Mouse (Mus musculus) WW6 (cell line): Measurements from ENCODE around the gene Creb3l1.

Source experiments
- DNase-seq: peaks from one replicate; pipeline ENCODE4 v3.0.0-alpha.2; 2013; ENCODE audit warnings: low read depth, low spot score

Gene Creb3l1

DNA sequence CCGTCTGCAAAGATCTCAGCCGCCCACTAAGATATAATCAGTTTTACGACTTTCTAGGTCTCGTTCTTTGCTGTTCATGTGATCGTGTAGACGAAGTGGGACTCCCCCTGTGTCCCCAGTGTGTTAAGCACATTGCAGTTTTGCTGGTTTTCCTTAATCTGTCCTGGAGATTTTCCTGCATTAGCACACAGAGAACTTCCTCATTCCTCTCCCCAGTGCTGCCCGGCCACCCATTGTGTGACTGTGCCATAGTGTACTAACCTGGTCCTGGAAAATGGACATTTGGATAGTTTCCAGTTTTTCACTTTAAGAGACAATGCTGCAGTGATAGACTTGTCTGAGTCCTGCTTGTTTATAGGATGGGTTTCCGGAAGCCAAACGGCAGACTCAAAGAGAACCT is 10.0 kb upstream of the Creb3l1 start:
- DNase-seq: no peak

DNA sequence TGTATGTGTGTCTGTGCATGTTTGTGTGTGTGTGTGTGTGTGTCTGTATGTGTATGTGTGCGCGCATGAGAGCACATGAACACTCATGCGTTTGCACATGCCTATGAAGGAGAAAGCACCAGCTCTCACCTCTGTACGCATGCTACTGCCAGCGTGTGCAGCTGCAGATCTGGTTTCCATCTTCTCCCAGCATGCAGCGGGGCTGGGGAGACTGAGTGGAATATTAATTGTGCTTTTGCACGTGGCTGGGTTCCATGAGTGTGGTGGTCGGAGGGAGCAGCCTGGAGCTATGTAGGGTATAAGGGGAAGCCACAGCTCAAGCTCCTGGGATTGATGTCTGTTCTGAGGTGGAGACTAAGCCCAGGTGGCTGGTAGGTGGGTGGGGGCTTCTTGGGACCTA is 6.3 kb upstream of the Creb3l1 start:
- DNase-seq: no peak

DNA sequence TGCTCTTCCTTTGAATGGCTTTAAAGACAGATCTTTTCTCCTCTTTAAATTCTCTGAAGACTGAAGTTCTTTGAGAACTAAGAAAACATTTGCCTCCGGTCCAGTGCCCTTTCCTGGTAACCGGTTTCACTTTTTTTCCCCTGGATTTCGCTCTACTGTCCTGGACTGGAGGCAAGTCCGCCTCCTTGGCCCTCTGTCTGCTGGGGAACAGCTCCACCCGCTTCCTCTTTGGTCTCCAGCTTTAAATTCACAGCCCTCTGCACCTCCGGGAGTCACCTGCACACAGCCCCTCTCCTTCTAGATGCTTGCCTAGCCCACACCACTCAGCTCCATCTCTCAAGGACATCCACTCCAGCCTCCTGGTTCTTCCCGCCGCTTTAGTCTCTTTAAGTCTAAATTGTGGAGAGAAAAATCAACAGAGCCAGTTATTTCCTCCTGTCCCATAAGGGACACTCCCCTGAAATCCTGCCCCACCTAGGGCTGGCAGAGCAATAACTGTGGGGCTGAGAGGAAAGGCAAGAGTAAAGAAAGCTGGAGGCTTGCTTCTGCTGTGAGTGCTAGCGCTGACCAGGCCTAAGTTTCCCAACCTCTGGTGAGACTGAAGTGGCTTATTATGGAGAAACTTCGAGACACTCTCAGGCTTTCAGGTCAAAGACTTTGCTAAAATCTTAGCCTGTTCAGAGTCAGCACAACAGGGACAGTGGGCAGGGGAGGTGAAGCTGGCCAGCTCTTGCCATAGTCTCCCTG is 5.3 kb upstream of the Creb3l1 start:
- DNase-seq: no peak

DNA sequence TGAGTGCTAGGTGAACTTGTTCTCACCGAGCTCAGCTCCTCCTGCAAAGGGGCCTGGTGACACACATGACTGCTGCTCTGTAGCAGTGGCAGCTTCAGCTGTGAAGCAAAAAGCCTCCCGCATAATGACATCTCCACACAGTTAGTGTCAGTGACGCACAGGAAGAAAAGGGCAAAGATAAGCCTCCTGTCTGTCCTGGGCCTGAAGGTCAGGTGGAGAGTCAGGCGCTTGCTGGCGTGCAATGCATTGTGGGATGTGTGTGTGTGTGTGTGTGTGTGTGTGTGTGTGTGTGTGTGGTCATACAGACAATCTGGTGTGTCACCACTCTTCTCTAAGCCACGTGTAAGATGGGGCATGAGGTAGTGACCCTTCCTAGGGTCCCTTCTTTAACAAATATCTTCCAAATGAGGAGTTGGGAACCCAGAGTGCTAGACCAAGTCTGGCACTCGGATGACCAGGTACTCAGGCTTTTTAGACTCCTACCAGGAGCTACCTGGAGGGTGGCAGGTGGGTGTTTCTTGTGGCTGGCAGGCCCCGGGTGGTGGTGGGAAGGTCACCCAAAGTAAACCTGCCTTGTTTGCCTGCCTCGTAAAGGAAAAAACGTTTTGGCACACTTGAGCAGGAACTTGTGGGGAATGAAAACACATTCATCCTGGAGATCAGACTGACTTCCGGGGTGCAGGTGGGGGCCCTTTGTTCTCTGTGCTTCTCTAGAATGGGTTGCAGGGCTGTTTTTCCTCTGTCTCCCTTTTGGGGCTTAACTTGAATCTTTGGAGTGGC is 3.7 kb upstream of the Creb3l1 start:
- DNase-seq: no peak

GRCm38 (mm10) chr2:92025966-92026365 is 1.7 kb upstream of the Creb3l1 start:
- no peak for DNase-seq

- DNase-seq: no peak
Measured at GRCm38 (mm10) chr2:92025202-92025601, 900 bp upstream of the Creb3l1 start.

DNA sequence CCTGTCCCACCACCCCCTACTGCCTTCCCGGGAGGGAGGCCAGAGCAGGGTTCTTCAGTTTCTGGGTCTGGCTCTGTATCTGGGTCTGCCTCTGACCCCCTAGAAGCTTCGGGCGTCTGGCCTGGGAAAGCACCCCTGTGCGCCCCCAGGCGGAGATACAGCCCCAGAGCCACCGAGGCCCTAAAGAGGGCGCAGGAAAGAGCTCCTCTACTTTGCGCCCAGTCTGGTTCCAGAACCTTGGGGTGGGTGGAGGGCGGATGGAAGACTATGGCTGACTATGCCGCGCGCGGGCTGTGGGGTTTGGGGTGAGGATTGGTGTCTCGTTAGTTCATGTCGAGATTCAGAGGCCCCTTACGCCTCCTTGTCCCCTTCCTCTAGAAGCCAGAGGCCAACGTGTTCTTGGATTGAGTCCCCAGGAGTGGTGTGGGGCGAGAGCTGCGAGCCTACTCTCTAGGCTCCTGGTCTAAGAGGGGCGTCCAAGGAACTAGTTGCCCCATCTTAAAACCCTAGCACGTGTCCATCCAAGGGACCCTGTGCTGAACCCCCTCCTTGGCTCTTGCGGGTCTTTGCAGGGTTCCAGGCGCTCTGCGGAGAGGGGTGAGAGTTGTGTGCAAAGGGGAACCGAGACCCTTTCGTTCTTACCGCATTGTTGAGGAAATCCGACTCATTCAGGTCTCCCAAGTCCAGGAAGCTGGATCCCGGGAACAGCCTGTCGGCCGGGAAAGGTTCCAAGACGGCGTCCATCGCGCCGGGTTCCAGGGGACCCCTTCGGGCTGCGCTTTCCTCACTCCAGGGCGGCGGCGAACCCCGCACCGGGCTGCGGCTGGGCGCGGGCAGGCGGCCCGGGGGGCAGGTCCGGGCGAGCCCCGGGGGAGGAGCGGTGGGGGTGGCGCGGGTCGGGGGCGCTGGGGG is 684 bp downstream of the Creb3l1 start:
- DNase-seq: no peak

DNA sequence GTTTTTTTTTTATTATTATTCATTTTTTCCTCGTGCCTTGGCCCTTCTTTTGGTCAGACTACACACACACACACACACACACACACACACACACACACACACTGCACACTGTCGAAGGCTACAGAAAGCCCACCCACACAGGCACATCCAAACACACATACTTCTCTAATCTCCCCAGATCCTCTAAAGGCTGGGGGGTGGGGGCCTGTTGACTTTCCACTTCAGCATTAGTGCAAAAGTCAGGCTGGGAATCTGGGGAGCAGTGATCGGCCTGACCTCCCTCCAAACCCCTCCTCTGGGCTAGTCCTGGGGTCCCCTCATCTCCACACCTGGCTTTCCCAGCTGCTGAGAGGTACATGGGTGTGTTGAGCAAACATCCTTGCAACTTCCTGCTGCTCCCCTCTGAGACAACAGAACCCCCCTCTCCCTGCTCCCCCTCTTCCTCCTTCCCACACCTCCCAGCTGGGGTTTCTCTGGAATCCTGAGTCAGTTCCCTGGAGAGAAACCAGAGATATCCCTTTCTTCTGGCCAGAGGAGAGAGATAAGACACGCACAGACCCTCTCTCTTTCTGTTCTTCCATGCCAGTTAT is 3.5 kb downstream of the Creb3l1 start:
- DNase-seq: no peak

GRCm38 (mm10) chr2:92017440-92017839 is 6.9 kb downstream of the Creb3l1 start:
- DNase-seq: no peak

- DNase-seq: no peak
Measured at GRCm38 (mm10) chr2:92016981-92017380, 7.3 kb downstream of the Creb3l1 start.

DNA sequence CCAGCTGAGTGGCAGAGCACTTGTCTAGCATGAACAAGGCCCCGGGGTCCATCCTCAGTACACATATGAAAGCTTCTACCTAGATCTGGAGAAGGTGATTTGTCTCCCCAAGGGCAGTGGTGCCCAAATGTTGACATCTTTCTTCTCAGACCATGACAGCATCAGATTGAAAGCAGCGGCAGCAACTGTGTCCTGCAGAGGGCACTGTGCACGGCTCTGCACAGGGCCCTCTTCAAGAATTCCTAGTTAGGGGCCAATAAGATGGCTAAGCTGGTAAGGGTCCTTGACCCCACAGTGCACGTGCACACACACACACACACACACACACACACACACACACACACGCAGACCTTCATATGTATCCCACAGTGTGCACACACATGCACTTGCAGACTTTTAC is 9.4 kb downstream of the Creb3l1 start:
- no peak for DNase-seq

DNA sequence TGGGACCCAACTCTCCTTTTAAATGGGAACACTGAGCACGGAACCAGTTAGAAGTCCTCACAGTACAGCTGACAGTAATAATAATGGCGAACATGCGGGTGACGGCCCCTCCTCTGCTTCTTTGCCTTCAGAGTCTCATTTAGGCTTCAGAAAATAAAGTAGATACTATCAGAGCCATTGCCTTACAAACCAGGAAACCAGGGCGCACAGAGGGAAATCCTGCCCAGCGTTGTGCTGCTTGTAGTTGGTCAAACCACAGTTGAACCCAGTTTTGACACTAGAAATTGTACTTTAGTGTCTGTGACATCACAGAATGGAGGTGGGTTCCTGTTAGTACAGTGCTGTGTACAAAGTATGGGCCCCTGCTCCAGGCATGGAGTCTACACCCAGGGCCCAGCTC is 10.1 kb downstream of the Creb3l1 start:
- no peak for DNase-seq

DNA sequence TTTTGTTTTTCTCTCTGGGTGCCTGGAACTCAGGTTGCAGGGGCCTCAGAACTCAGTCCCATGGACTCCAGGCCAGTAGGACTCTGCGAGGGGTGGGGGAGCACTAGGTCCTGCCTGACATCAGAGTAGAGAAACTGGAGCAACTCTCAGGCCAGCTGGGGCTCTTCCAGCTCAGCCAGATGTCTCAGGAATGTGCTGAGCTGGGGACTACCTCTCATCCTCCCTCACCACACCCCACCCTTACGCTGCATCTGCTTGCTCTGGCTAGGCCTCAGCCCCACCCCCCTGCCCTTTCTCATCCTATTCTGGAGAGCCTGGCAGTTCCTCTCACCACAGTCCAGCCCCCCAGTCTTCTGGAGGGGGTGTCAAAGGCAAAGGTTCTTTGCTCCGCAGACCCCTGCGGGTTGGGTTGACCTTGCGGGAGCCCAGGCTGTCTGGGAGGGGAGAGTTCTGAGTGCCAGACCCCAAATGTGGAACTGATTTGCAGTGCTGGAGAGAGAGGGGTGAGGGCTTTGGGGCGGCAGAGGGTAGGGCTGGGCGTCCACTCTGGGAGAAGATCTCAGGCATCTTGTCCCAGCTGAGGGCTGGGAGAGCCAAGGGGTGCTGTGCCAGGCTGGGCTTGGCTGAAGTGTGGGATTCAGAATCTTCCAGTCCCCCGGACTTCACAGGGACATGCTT is 11.4 kb downstream of the Creb3l1 start:
- no peak for DNase-seq

DNA sequence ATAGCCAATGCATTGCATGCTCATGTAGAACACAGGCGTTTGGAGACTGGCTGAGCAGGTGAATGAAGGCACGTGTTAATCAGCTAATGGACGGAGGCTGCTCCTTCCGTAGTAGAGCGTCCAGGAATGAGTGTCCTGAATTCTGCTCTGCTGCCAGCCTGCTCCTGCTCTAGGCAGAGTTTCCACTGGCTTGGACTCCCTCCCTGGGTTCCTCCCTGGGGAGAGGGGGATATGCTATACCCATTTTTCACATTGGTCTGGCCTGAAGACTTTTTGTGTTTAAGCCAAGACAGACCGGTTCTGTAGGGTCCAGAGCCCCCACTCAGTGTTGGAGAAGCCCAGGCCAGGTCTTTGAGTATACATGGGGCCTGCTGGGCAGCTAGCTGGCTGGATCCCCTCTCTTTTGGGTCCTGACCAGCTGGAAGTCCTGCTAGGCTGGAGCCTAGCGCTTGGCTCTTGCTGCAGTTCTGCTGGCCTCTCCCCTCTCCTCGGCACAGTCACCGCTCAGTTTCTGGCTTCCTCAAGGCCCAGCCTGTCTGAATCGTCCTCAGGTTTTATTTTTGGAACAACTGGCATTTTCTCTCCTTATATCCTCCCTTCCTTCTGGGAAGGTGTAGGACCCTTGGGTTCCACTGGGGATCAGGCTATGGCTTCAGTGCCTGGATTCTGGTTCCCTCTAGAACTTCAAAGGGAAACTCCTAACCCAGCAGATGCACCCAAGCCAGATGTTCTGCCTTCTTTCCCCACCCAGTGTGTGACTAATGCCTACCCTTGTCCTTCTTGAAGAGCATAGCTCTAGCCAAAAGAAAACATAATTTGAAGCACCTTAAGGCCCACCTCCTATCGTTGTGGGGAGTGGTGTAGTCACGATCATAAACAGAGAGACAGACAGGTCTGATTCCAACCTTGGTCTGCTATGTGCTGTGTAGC is 12.6 kb downstream of the Creb3l1 start:
- DNase-seq: no peak

- DNase-seq: no peak
Measured at GRCm38 (mm10) chr2:92008623-92009404, 15.5 kb downstream of the Creb3l1 start.

DNA sequence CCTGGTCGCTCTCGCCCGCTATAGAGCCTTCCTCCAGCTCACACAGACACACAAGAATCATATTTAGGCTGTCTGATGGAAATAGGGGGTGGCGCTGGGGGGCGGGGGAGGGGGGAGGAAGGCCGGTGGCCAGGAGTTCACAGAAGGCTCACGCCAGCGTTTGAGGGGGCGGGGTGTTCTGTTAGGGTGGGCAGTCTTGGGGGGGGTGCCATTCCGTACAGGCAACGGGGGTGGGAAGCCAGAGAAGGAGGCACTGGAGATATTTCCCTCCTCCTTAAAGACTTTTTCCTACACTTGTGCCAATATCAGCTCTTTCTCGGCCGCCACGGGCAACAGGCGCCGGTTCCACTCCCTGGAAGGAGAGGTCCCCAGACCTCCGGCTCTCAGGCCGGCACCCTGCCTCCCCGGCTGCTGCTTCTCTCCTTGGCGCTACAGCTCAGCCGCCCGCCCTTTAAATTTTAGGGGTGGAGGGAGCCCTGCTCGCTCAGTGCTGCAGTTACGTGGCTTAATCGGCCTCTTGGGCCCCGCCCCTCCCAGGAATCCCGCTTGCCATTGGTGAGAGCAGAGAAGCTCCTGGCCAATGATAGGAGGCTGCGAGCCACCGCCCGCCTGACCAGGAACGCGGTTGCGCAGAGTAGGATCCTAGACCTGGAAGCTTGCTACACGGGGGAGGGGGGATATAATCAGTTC is 16.2 kb downstream of the Creb3l1 start:
- peak; percentile 88 for DNase-seq

GRCm38 (mm10) chr2:92006983-92007921 is 17.1 kb downstream of the Creb3l1 start:
- DNase-seq: no peak

DNA sequence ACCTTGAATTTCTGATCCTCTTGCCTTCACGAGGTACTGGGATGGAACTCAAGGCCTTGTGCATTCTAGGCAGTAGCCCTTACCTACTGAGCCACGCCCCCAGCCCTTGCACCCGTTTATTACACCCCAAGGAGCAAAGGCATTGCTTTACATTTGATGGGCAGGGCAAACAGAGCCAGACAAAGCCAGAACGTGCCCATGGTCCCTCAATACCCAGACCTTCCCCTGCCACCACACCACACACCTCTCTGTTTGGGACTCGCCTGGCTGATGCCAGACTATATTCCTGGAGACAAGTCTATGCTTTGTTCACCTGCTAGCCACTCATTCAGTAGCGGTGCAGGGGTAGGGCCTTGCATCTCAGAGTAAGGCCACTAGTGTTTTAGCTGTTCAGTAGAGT is 17.8 kb downstream of the Creb3l1 start:
- DNase-seq: no peak
